Mouse (Mus musculus): ENCODE results near the gene Cyp27a1. TPM values are rescaled to one million over a fixed set of nuclear protein-coding genes. Genes with fewer than 3 reads are reported as not detected.

Gene Cyp27a1
- polyA plus RNA-seq, 1 experiment, result 2.1 TPM

DNA sequence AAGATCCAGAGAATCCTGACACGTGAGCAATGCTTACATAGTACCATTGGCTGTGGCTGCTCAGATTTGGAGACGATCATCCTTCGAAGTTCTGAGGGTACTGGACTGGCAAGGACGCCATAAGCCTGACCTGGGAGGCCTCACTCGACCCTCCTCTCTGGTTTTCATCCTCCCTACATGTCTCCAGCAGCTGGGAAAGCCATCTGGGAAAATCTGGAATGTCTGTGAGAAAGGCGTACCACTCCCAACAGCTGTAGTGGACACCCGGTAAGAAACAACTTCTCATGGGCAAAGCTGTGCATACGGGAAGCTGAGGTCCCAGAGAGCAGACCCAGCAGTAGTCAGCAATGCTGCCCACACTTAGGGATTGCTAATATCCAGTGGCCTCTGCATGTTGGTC is 38.8 kb downstream of the Cyp27a1 start:
- TF ChIP-seq POLR2A (IDR thresholded peaks at IDR 0.05; ENCODE audit: borderline replicate concordance, extremely low read depth, insufficient read depth, insufficient read length, poor library complexity, severe bottlenecking) (no peak), CTCF (IDR thresholded peaks at IDR 0.05; ENCODE audit: borderline replicate concordance, extremely low read depth, insufficient read depth, insufficient read length) (no peak)
- no peak for DNase-seq (ENCODE audit: low read depth)

DNA sequence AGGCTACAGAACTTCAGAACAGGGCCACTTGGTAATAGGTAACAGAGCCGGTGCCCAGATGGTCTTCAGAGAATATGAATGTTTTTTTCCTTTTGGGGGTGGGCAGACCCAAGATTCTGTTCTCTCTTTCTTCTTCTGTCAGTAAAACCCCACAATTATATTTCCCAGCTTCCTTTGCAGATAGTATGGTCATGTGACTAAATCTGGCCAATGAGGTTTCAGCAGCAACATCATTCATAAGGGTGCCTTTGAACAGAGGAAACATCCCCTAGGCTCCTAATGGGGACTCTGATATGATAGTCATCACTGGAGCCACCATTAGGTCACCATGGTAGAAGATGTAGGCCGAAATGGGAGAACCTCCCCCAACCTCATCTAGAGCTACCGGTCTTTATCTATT is 39.5 kb downstream of the Cyp27a1 start:
- TF ChIP-seq POLR2A (IDR thresholded peaks at IDR 0.05; ENCODE audit: borderline replicate concordance, extremely low read depth, insufficient read depth, insufficient read length, poor library complexity, severe bottlenecking), result no peak
- no peak for TF ChIP-seq CTCF (IDR thresholded peaks at IDR 0.05; ENCODE audit: borderline replicate concordance, extremely low read depth, insufficient read depth, insufficient read length)
- DNase-seq (ENCODE audit: low read depth), result no peak

DNA sequence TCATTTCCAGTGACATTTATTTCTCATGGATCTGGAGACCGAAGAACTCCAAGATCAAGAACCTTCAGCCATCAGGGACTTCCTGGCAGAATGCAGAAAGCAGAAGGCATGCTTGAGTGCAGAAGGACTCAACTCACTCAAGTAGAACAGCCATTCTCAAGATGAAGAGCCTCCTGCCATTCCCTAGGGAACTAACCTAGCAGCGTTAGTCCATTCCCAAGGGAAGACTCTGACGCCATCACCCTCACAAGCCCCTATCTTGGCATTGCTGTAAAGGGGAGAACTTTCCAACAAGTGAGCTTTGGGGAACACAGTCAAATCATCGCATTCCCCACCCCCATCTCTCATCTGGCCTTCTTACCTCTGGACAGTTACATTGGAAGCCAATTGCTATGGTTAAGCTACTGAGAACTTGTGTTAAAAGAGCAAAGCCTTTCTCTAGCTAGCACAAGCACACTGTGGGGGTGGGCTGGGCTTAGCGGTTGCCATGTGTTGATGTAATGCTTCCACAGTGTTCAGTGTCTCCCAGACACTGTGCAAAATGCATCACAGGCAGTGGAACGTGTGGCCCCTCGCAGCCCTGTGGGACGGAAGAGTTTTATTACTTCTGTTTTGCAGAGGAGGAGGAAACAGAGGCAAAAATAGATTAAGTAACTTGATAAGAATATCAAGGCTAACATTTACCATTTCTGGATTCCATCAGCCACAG is 40.0 kb downstream of the Cyp27a1 start:
- TF ChIP-seq POLR2A (IDR thresholded peaks at IDR 0.05; ENCODE audit: borderline replicate concordance, extremely low read depth, insufficient read depth, insufficient read length, poor library complexity, severe bottlenecking) (no peak), CTCF (IDR thresholded peaks at IDR 0.05; ENCODE audit: borderline replicate concordance, extremely low read depth, insufficient read depth, insufficient read length) (no peak)
- DNase-seq (ENCODE audit: low read depth), result no peak

DNA sequence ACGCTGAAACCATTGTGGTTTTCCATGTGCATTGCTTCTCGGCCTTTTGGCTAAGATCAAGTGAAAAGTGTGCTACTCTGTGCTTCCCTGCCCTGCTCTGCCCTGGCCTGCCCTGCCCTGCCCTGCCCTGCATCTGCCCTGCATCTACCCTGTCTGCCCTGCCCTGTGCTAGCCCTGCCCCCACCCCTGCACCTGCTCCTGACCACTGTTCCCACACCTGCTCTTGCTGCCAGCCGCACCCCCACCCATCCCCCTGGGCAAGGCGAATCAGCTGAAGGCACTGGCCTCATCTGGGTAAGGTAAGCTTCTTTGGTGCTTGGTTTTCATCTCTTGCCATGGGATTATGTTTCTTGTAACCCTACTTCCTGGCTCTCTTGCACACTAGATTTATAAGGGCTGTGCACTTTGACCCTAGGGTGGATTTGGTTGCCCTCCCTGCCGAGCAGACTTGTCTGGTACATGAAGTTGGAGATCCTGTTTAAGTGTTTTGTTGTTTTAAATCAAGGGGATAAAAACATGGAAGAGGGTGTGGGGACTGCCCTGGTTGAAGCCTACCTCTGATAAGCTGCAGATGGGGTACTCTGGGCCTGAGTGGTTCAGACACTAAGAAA is 40.9 kb downstream of the Cyp27a1 start:
- TF ChIP-seq CTCF (IDR thresholded peaks at IDR 0.05; ENCODE audit: borderline replicate concordance, extremely low read depth, insufficient read depth, insufficient read length), result no peak
- no peak for DNase-seq (ENCODE audit: low read depth)

DNA sequence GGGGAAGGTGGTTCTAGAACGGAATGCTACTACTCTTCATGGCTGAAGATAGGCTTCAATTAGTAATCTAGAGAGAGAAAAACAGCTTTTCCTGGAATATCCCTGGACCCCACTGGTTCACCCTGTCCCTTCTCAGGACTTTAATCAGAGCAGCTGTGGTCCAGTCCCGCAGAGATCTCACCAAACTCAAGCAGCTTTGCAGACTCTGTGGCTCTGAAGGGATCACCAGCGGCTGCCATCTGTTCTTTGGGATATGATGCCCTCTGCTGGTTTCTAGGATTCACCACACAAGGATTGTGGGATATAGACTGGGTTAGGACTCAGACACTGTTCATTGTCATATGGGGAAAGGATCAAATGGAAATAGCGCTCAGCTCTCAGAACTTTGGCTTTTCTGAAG is 46.4 kb downstream of the Cyp27a1 start:
- peak; percentile 65 for DNase-seq (ENCODE audit: low read depth)
- TF ChIP-seq POLR2A (IDR thresholded peaks at IDR 0.05; ENCODE audit: borderline replicate concordance, extremely low read depth, insufficient read depth, insufficient read length, poor library complexity, severe bottlenecking), result no peak
- TF ChIP-seq CTCF (IDR thresholded peaks at IDR 0.05; ENCODE audit: borderline replicate concordance, extremely low read depth, insufficient read depth, insufficient read length), result peak; percentile 61; the same call in 1 of the 2 replicates

DNA sequence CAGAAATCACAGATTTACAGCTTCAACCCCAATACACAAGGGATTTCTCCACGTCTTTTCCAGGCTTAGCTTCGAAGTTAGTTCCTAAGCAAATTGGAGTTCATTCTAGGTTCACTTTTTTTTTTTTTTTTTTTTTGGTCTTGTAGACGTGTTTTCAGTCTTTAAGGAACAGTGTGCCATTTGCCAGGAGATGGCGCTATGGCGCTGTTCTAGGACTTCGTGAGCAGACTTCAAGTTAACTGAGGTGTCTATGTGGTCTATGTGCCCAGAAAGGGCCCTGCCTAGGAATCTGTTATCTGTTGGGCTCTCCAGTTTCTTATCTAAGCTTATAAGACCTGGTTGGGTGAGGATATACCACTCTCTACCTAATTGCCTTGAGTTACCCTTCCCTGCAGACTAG is 49.7 kb downstream of the Cyp27a1 start:
- DNase-seq (ENCODE audit: low read depth), result peak; percentile 86
- TF ChIP-seq POLR2A (IDR thresholded peaks at IDR 0.05; ENCODE audit: borderline replicate concordance, extremely low read depth, insufficient read depth, insufficient read length, poor library complexity, severe bottlenecking), result no peak
- TF ChIP-seq CTCF (IDR thresholded peaks at IDR 0.05; ENCODE audit: borderline replicate concordance, extremely low read depth, insufficient read depth, insufficient read length), result peak; percentile 67; the same call in 1 of the 2 replicates

DNA sequence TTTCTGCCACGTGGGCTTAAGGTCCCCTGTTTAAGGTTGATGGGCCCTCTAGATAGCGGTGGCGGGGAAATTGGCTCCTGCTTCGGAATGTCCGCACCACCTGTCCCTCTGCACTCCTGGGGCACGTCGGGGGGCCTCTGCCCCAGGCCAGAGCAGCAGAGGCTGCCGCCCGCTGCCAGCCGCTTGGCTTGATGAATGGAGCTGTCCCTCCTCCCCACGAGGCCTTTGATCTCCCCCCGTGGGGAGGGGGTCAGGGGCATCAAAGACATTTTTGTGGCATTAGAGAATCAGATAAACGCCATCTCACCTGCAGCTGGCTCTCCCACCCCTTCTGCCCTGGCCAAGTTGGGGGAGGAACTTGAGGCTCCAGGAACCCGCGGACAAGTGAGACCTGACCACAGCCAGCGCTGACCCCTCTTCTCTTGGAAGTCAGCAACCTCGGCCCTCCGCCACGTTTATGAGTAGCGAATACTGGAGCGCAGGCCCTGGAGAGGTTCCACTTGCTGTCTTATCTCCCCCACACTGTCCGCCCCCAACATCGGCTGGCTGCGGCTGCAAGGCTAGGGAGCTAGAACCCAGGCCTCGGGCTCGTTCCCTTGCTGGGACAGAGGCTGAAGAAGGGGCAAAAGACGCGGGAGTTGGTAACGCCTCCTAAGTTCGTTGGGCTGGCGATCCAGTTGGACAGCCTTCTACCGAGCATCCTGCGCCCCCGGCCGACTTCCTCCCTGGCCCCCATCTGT is 57.5 kb downstream of the Cyp27a1 start:
- TF ChIP-seq CTCF (IDR thresholded peaks at IDR 0.05; ENCODE audit: borderline replicate concordance, extremely low read depth, insufficient read depth, insufficient read length) (no peak), POLR2A (IDR thresholded peaks at IDR 0.05; ENCODE audit: borderline replicate concordance, extremely low read depth, insufficient read depth, insufficient read length, poor library complexity, severe bottlenecking) (no peak)
- DNase-seq (ENCODE audit: low read depth), result no peak

DNA sequence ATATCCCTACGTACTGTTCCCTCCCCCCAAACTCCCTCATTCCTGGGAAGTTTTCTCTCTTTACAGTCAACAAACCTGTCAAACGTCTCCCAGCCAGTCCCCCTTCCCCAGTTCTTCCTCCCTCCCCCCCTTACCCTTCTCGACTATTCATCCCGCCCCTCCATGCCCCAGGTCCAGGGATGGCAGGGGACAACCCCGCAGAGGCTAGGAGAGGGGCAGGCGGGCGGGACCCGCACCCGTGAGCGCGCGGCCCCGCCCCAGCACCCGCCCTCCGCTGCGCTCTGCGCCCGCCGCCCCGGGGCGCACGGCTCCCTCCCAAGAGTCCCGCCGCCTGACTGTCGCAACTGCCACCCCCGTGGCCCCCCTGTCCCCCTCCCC is 58.1 kb downstream of the Cyp27a1 start:
- no peak for DNase-seq (ENCODE audit: low read depth)
- TF ChIP-seq POLR2A (IDR thresholded peaks at IDR 0.05; ENCODE audit: borderline replicate concordance, extremely low read depth, insufficient read depth, insufficient read length, poor library complexity, severe bottlenecking) (no peak), CTCF (IDR thresholded peaks at IDR 0.05; ENCODE audit: borderline replicate concordance, extremely low read depth, insufficient read depth, insufficient read length) (no peak)

DNA sequence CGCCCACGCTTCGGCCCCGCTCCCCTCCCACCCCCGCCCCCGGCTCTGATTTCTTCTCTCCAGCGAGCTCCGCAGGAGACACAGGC is 58.3 kb downstream of the Cyp27a1 start, which contains the start of gene Wnt6:
Wnt6 (plus strand) TSS at position 48 of the 86 bp plus-strand sequence.
- no peak for DNase-seq (ENCODE audit: low read depth)
- TF ChIP-seq POLR2A (IDR thresholded peaks at IDR 0.05; ENCODE audit: borderline replicate concordance, extremely low read depth, insufficient read depth, insufficient read length, poor library complexity, severe bottlenecking), result no peak
- no peak for TF ChIP-seq CTCF (IDR thresholded peaks at IDR 0.05; ENCODE audit: borderline replicate concordance, extremely low read depth, insufficient read depth, insufficient read length)

DNA sequence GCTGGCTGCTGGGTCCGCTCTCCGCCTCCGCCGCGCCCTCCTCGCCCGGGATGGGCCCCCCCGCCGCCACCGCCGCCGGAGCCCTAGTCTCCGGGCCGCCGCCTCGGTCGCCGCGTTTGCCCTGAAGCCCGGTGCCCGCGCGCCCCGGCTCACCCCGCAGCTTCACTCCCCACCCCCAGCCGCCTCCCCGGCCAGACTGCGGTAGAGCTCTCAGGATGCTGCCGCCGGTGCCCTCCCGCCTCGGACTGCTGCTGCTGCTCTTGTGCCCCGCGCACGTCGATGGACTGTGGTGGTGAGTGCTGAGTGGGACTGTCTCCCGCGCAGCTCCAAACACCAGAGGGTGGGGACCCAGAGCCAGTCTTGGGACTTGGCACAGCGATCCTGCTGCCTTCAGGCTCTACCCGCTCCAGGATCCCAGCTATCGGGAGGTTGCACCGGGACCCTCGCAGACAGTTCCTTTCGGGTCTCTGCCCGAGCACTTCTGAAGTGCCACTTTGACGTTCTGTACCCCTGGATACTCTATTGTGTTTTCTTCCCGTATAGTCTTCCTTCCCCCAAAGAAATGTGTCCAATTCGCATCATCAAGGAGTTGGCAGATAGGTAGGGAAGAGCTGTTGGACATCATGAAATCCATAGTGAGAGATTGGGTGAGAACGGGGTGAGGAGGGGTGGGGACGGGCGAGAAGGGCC is 58.7 kb downstream of the Cyp27a1 start:
- no peak for TF ChIP-seq POLR2A (IDR thresholded peaks at IDR 0.05; ENCODE audit: borderline replicate concordance, extremely low read depth, insufficient read depth, insufficient read length, poor library complexity, severe bottlenecking)
- no peak for TF ChIP-seq CTCF (IDR thresholded peaks at IDR 0.05; ENCODE audit: borderline replicate concordance, extremely low read depth, insufficient read depth, insufficient read length)
- no peak for DNase-seq (ENCODE audit: low read depth)

DNA sequence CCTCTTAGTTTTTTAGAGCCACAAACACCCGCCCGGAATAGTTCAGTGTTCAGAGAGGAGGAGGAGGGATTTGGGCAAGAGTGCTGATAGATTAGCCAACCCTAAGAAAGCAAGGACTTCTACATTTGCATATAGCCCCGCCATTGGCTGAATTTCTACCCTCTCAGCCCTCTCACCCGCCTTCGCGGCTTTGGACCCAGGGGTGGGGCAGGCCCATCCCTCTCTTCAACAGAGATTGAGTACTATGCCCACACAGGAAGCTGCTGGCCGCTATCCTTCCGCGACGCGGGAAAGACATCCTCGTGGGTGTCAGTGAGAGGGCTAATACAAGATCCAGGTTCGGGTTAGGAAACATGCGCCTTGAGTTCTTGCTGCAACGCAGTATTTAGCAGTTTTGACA is 59.8 kb downstream of the Cyp27a1 start:
- peak; percentile 89 for DNase-seq (ENCODE audit: low read depth)

More for the DNA sequence above, 59.8 kb downstream of the Cyp27a1 start:
- TF ChIP-seq CTCF (IDR thresholded peaks at IDR 0.05; ENCODE audit: borderline replicate concordance, extremely low read depth, insufficient read depth, insufficient read length), result no peak
- no peak for TF ChIP-seq POLR2A (IDR thresholded peaks at IDR 0.05; ENCODE audit: borderline replicate concordance, extremely low read depth, insufficient read depth, insufficient read length, poor library complexity, severe bottlenecking)
